Mouse (Mus musculus) heart, adult 11 months (tissue): ENCODE measurements at regions not wholly inside any gene's neighbourhood (a gene's known extent, or its start where the extent isn't known, plus 50 kb on each side); places are given as distances from the start of the nearest gene placed in this dataset.
A peak's percentile ranks its signal among the peaks of the same experiment; 100 is the strongest.

Experiments
- DNase-seq: peaks from one replicate; pipeline ENCODE4 v3.0.0; 2022

GRCm38 (mm10) chr11:31721908-31722307 is 50.2 kb upstream of the Bod1 start:
- no peak for DNase-seq

GRCm38 (mm10) chr11:31724506-31724905 is 52.8 kb upstream of the Bod1 start:
- DNase-seq, result no peak

- DNase-seq, result no peak
Measured at GRCm38 (mm10) chr11:31725936-31726647, 54.4 kb upstream of the Bod1 start.

GRCm38 (mm10) chr11:31727289-31727688 is 55.6 kb upstream of the Bod1 start:
- peak; percentile 97 for DNase-seq

GRCm38 (mm10) chr11:31729728-31730127 is 58.0 kb upstream of the Bod1 start:
- DNase-seq, result no peak

GRCm38 (mm10) chr11:31730181-31730580 is 58.5 kb upstream of the Bod1 start:
- no peak for DNase-seq

GRCm38 (mm10) chr11:31730680-31731079 is 59.0 kb upstream of the Bod1 start:
- no peak for DNase-seq

- DNase-seq, result no peak
Measured at GRCm38 (mm10) chr11:31731459-31731858, 59.8 kb upstream of the Bod1 start.

- no peak for DNase-seq
Measured at GRCm38 (mm10) chr11:31732342-31732741, 60.7 kb upstream of the Bod1 start.

GRCm38 (mm10) chr11:31732958-31733357 is 61.3 kb upstream of the Bod1 start:
- peak; percentile 93 for DNase-seq

GRCm38 (mm10) chr11:31734091-31734490 is 62.4 kb upstream of the Bod1 start:
- no peak for DNase-seq

GRCm38 (mm10) chr11:31735257-31735656 is 63.6 kb upstream of the Bod1 start:
- no peak for DNase-seq

GRCm38 (mm10) chr11:31736086-31736485 is 64.4 kb upstream of the Bod1 start:
- DNase-seq, result peak; percentile 97

GRCm38 (mm10) chr11:31736556-31737089 is 64.9 kb upstream of the Bod1 start:
- no peak for DNase-seq

- no peak for DNase-seq
Measured at GRCm38 (mm10) chr11:31738148-31739021, 66.7 kb upstream of the Bod1 start.

GRCm38 (mm10) chr11:31740409-31740808 is 68.7 kb upstream of the Bod1 start:
- no peak for DNase-seq

- no peak for DNase-seq
Measured at GRCm38 (mm10) chr11:31742160-31742559, 70.5 kb upstream of the Bod1 start.

- no peak for DNase-seq
Measured at GRCm38 (mm10) chr11:31744076-31744785, 72.5 kb upstream of the Bod1 start.

- no peak for DNase-seq
Measured at GRCm38 (mm10) chr11:31745028-31745865, 73.6 kb upstream of the Bod1 start.

GRCm38 (mm10) chr11:31745866-31746248 is 74.2 kb upstream of the Bod1 start:
- no peak for DNase-seq

- no peak for DNase-seq
Measured at GRCm38 (mm10) chr11:31746488-31746887, 74.8 kb upstream of the Bod1 start.

- no peak for DNase-seq
Measured at GRCm38 (mm10) chr11:31746939-31747338, 75.3 kb upstream of the Bod1 start.
